Mouse (Mus musculus) MEL (cell line): ENCODE data around the gene Scamp4. TPM values are rescaled to one million over a fixed set of nuclear protein-coding genes. Genes with fewer than 3 reads are reported as not detected.

ENCODE experiments used
- DNase-seq: peaks from one replicate; pipeline ENCODE4 v3.0.0; 2011; ENCODE audit warnings: low read depth, low spot score
- H3K27ac ChIP-seq: 2 replicates; pipeline ENCODE4 v1.5.1; 2012; ENCODE audit warnings: low read depth, mild to moderate bottlenecking, control low read depth, low read length, moderate library complexity; ENCODE audit not compliant: control insufficient read depth
- H3K27me3 ChIP-seq, 2 experiments: fragments of 150-350 bp in 1 of 2; sonication (generic) in 1 of 2; 2 replicates each; pipeline ENCODE4 v1.6.1; 2012; ENCODE audit warnings: low read length in 2 of 2, mild to moderate bottlenecking in 2 of 2, improper control_type of control experiment in 1 of 2, moderate library complexity in 1 of 2; ENCODE audit not compliant: insufficient read depth in 2 of 2, control insufficient read depth in 1 of 2
- H3K36me3 ChIP-seq, 2 experiments: 2 replicates each; pipeline ENCODE4 v1.6.1; 2012 to 2014; ENCODE audit warnings: low read length in 2 of 2, improper control_type of control experiment in 1 of 2, inconsistent platforms in 1 of 2, mild to moderate bottlenecking in 1 of 2; ENCODE audit not compliant: insufficient read depth in 2 of 2, control insufficient read depth in 1 of 2
- H3K4me1 ChIP-seq, 2 experiments: fragments of 150-350 bp in 1 of 2; sonication (generic) in 1 of 2; 2 replicates each; pipeline ENCODE4 v1.6.1; 2012; ENCODE audit warnings: low read length in 2 of 2, improper control_type of control experiment in 1 of 2, mild to moderate bottlenecking in 1 of 2; ENCODE audit not compliant: insufficient read depth in 2 of 2, control insufficient read depth in 1 of 2
- H3K4me3 ChIP-seq, 2 experiments: fragments of 150-350 bp in 1 of 2; sonication (generic) in 1 of 2; 2 replicates each; pipeline ENCODE4 v1.5.1; 2012; ENCODE audit warnings: low read depth in 2 of 2, low read length in 2 of 2, mild to moderate bottlenecking in 2 of 2, moderate library complexity in 2 of 2, control low read depth in 1 of 2, improper control_type of control experiment in 1 of 2; ENCODE audit not compliant: control insufficient read depth in 1 of 2, insufficient read depth in 1 of 2
- H3K79me2 ChIP-seq: 2 replicates; pipeline ENCODE4 v1.6.1; 2012; ENCODE audit warnings: mild to moderate bottlenecking, low read length, moderate library complexity; ENCODE audit not compliant: control insufficient read depth, poor library complexity, insufficient read depth
- H3K9ac ChIP-seq: 2 replicates; pipeline ENCODE4 v1.6.1; 2012; ENCODE audit warnings: low read depth, mild to moderate bottlenecking, control low read depth, low read length, moderate library complexity; ENCODE audit not compliant: control insufficient read depth, poor library complexity, severe bottlenecking
- H3K9me3 ChIP-seq: fragments of 150-350 bp; sonication (generic); replicated peaks from 2 replicates; pipeline ENCODE4 v1.6.1; 2012; ENCODE audit warnings: mild to moderate bottlenecking, low read length, improper control_type of control experiment, moderate library complexity; ENCODE audit not compliant: insufficient read depth
- BHLHE40 ChIP-seq: IDR thresholded peaks from 2 replicates; pipeline ENCODE4 v1.6.1; 2012; ENCODE audit warnings: low read depth, mild to moderate bottlenecking, inconsistent platforms, low read length, improper control_type of control experiment, borderline replicate concordance
- CHD2 ChIP-seq: IDR thresholded peaks from 2 replicates; pipeline ENCODE4 v1.6.1; 2011; ENCODE audit warnings: low read length, improper control_type of control experiment
- CTCF ChIP-seq, 3 experiments: IDR thresholded peaks in 2 of 3; conservative IDR thresholded peaks in 1 of 3; 2 replicates each; pipeline ENCODE4 v1.5.1; 2011 to 2012; ENCODE audit warnings: low read length in 3 of 3, low read depth in 2 of 3, mild to moderate bottlenecking in 2 of 3, improper control_type of control experiment in 1 of 3, inconsistent platforms in 1 of 3, mixed read lengths in 1 of 3, moderate library complexity in 1 of 3; ENCODE audit not compliant: control insufficient read depth in 1 of 3, insufficient read depth in 1 of 3, poor library complexity in 1 of 3, severe bottlenecking in 1 of 3
- E2F4 ChIP-seq: IDR thresholded peaks from 2 replicates; pipeline ENCODE4 v1.6.1; 2011; ENCODE audit warnings: low read depth, low read length, improper control_type of control experiment, borderline replicate concordance
- ELF1 ChIP-seq: IDR thresholded peaks from 2 replicates; pipeline ENCODE4 v1.6.1; 2014; ENCODE audit warnings: low read depth, mild to moderate bottlenecking, inconsistent platforms, low read length, improper control_type of control experiment, moderate library complexity
- EP300 ChIP-seq, 2 experiments: IDR thresholded peaks; 2 replicates each; pipeline ENCODE4 v1.6.1; 2011; ENCODE audit warnings: improper control_type of control experiment in 2 of 2, low read length in 2 of 2, low read depth in 1 of 2, mild to moderate bottlenecking in 1 of 2
- ETS1 ChIP-seq: IDR thresholded peaks from 2 replicates; pipeline ENCODE4 v1.6.1; 2012; ENCODE audit warnings: low read depth, mild to moderate bottlenecking, inconsistent platforms, low read length, improper control_type of control experiment, moderate library complexity
- GATA1 ChIP-seq: IDR thresholded peaks from 2 replicates; pipeline ENCODE4 v1.6.1; 2011; ENCODE audit warnings: low read depth, low read length, improper control_type of control experiment
- HCFC1 ChIP-seq: IDR thresholded peaks from 2 replicates; pipeline ENCODE4 v1.6.1; 2012; ENCODE audit warnings: low read depth, mild to moderate bottlenecking, inconsistent platforms, low read length, improper control_type of control experiment, moderate library complexity
- JUND ChIP-seq: IDR thresholded peaks from 2 replicates; pipeline ENCODE4 v1.6.1; 2011; ENCODE audit warnings: low read depth, mild to moderate bottlenecking, improper control_type of control experiment, low read length
- KAT2A ChIP-seq: conservative IDR thresholded peaks from 2 replicates; pipeline ENCODE4 v1.6.1; 2012; ENCODE audit warnings: low read depth, low read length, improper control_type of control experiment, inconsistent platforms
- MAFK ChIP-seq: IDR thresholded peaks from 2 replicates; pipeline ENCODE4 v1.6.1; 2011; ENCODE audit warnings: low read depth, mild to moderate bottlenecking, low read length, improper control_type of control experiment, borderline replicate concordance
- MAX ChIP-seq: IDR thresholded peaks from 2 replicates; pipeline ENCODE4 v1.6.1; 2011; ENCODE audit warnings: low read length, improper control_type of control experiment
- MAZ ChIP-seq: IDR thresholded peaks from 2 replicates; pipeline ENCODE4 v1.6.1; 2012; ENCODE audit warnings: low read depth, mild to moderate bottlenecking, inconsistent platforms, low read length, improper control_type of control experiment
- MEF2A ChIP-seq: IDR thresholded peaks from 2 replicates; pipeline ENCODE4 v1.6.1; 2014; ENCODE audit warnings: low read depth, mild to moderate bottlenecking, inconsistent platforms, low read length, improper control_type of control experiment; ENCODE audit not compliant: poor library complexity, insufficient replicate concordance, severe bottlenecking; ENCODE audit errors: extremely low read depth
- MXI1 ChIP-seq: IDR thresholded peaks from 2 replicates; pipeline ENCODE4 v1.6.1; 2011; ENCODE audit warnings: mild to moderate bottlenecking, low read depth, low read length, improper control_type of control experiment
- MYB ChIP-seq: IDR thresholded peaks from 2 replicates; pipeline ENCODE4 v1.6.1; 2011; ENCODE audit warnings: mild to moderate bottlenecking, low read depth, low read length, improper control_type of control experiment
- MYC ChIP-seq: IDR thresholded peaks from 2 replicates; pipeline ENCODE4 v1.6.1; 2011; ENCODE audit warnings: low read depth, mild to moderate bottlenecking, low read length, improper control_type of control experiment, moderate library complexity
- NELFE ChIP-seq: IDR thresholded peaks from 2 replicates; pipeline ENCODE4 v1.6.1; 2011; ENCODE audit warnings: low read depth, low read length, improper control_type of control experiment
- NRF1 ChIP-seq: IDR thresholded peaks from 2 replicates; pipeline ENCODE4 v1.6.1; 2014; ENCODE audit warnings: low read depth, mild to moderate bottlenecking, inconsistent platforms, low read length, improper control_type of control experiment, moderate library complexity; ENCODE audit not compliant: poor library complexity, insufficient read depth, severe bottlenecking
- POLR2A ChIP-seq, 2 experiments: IDR thresholded peaks; 2 replicates each; pipeline ENCODE4 v1.6.1; 2011 to 2012; ENCODE audit warnings: low read length in 2 of 2, mild to moderate bottlenecking in 2 of 2, control low read depth in 1 of 2, improper control_type of control experiment in 1 of 2, low read depth in 1 of 2, moderate library complexity in 1 of 2; ENCODE audit not compliant: control insufficient read depth in 1 of 2, insufficient read depth in 1 of 2, poor library complexity in 1 of 2
- POLR2AphosphoS2 ChIP-seq: IDR thresholded peaks from 2 replicates; pipeline ENCODE4 v1.6.1; 2011; ENCODE audit warnings: low read length, improper control_type of control experiment
- POLR2AphosphoS5 ChIP-seq: IDR thresholded peaks from 2 replicates; pipeline ENCODE4 v1.6.1; 2012; ENCODE audit warnings: low read depth, borderline replicate concordance, mild to moderate bottlenecking, inconsistent platforms, low read length, moderate library complexity, mixed read lengths
- RAD21 ChIP-seq: IDR thresholded peaks from 2 replicates; pipeline ENCODE4 v1.6.1; 2011; ENCODE audit warnings: mild to moderate bottlenecking, low read depth, low read length, improper control_type of control experiment
- RCOR1 ChIP-seq: IDR thresholded peaks from 2 replicates; pipeline ENCODE4 v1.6.1; 2012; ENCODE audit warnings: low read depth, mild to moderate bottlenecking, inconsistent platforms, low read length, improper control_type of control experiment
- SIN3A ChIP-seq: IDR thresholded peaks from 2 replicates; pipeline ENCODE4 v1.6.1; 2012; ENCODE audit warnings: low read length, improper control_type of control experiment, inconsistent platforms
- SMC3 ChIP-seq: IDR thresholded peaks from 2 replicates; pipeline ENCODE4 v1.6.1; 2011; ENCODE audit warnings: low read depth, low read length, improper control_type of control experiment
- TAL1 ChIP-seq: IDR thresholded peaks from 2 replicates; pipeline ENCODE4 v1.6.1; 2012; ENCODE audit warnings: mild to moderate bottlenecking, inconsistent platforms, low read length, moderate library complexity, mixed read lengths
- TBP ChIP-seq: IDR thresholded peaks from 2 replicates; pipeline ENCODE4 v1.8.0; 2011; ENCODE audit warnings: low read depth, low read length, improper control_type of control experiment
- TCF12 ChIP-seq: IDR thresholded peaks from 2 replicates; pipeline ENCODE4 v1.6.1; 2014; ENCODE audit warnings: low read depth, mild to moderate bottlenecking, inconsistent platforms, low read length, improper control_type of control experiment, moderate library complexity
- USF1 ChIP-seq: IDR thresholded peaks from 2 replicates; pipeline ENCODE4 v1.6.1; 2014; ENCODE audit warnings: low read depth, mild to moderate bottlenecking, inconsistent platforms, low read length, improper control_type of control experiment, moderate library complexity
- USF2 ChIP-seq, 2 experiments: IDR thresholded peaks; 2 replicates each; pipeline ENCODE4 v1.6.1; 2011 to 2012; ENCODE audit warnings: improper control_type of control experiment in 2 of 2, low read length in 2 of 2, borderline replicate concordance in 1 of 2, inconsistent platforms in 1 of 2, low read depth in 1 of 2, mild to moderate bottlenecking in 1 of 2; ENCODE audit not compliant: insufficient read depth in 1 of 2
- ZC3H11A ChIP-seq: IDR thresholded peaks from 2 replicates; pipeline ENCODE4 v1.6.1; 2012; ENCODE audit warnings: low read depth, mild to moderate bottlenecking, inconsistent platforms, low read length, improper control_type of control experiment
- ZKSCAN1 ChIP-seq: IDR thresholded peaks from 2 replicates; pipeline ENCODE4 v1.6.1; 2012; ENCODE audit warnings: low read depth, mild to moderate bottlenecking, inconsistent platforms, low read length, improper control_type of control experiment, moderate library complexity
- ZMIZ1 ChIP-seq: IDR thresholded peaks from 2 replicates; pipeline ENCODE4 v1.6.1; 2012; ENCODE audit warnings: low read depth, mild to moderate bottlenecking, inconsistent platforms, low read length, improper control_type of control experiment, moderate library complexity
- ZNF384 ChIP-seq: IDR thresholded peaks from 2 replicates; pipeline ENCODE4 v1.6.1; 2012; ENCODE audit warnings: low read depth, mild to moderate bottlenecking, inconsistent platforms, low read length, improper control_type of control experiment
- polyA plus RNA-seq, 2 experiments: library from polyadenylated mRNA; stranded (reverse) in 1 of 2; unstranded in 1 of 2; fragments of >175 nt in 1 of 2; fragments of >200 nt in 1 of 2; gene quantifications; 2 replicates each; pipeline versions ENCODE4 v1.2.1 to v1.2.4; 2012; ENCODE audit warnings: low replicate concordance in 2 of 2, low read depth in 1 of 2; ENCODE audit not compliant: insufficient read length in 2 of 2, insufficient read depth in 1 of 2, missing spikeins in 1 of 2
- total RNA-seq: library from RNA; depleted of rRNA; stranded (reverse); fragments of 300-350 nt; gene quantifications from 2 replicates; pipeline ENCODE4 v1.2.3, GENCODE M21; 2012; rRNA removed

The Scamp4 gene
- total RNA-seq (34.2 and 36.5 TPM in 2 replicates), polyA plus RNA-seq (100 to 1,000 TPM in 1 of 2 experiments, not detected in 1; 140 TPM)

GRCm38 (mm10) chr10:80602698-80603325 lies at the start of gene Scamp4, which contains the start of gene Adat3:
TSS of gene Scamp4 (plus strand) at chr10:80602872.
TSS of gene Adat3 (plus strand) at chr10:80602880.
- DNase-seq: peak; percentile 98
- H3K27me3 ChIP-seq: no peaks in the 10 kb centered on the region
- TF ChIP-seq EP300 (IDR thresholded peaks at IDR 0.05; ENCODE audit: low read depth in 1 of 2, low read length in 2 of 2) (peak; percentile 35 to 75; a peak in 3 of 4 replicates), GATA1 (peak; percentile 76), CHD2 (no peak), RCOR1 (peak; percentile 96), ETS1 (peak; percentile 94), ZMIZ1 (peak; percentile 85), RAD21 (no peak), NRF1 (peak; percentile 86), POLR2AphosphoS2 (peak; percentile 94), NELFE (peak; percentile 94), MEF2A (no peak), E2F4 (no peak), MAX (peak; percentile 80), POLR2A (IDR thresholded peaks at IDR 0.05; ENCODE audit: control insufficient read depth in 1 of 2, insufficient read depth in 1 of 2, low read depth in 1 of 2, low read length in 2 of 2, poor library complexity in 1 of 2) (peak; percentile 82 to 94), ELF1 (peak; percentile 91), MAFK (no peak), POLR2AphosphoS5 (no peak), TBP (peak; percentile 79), TAL1 (peak; percentile 63), ZKSCAN1 (no peak), ZC3H11A (no peak), SMC3 (no peak), USF2 (IDR thresholded peaks at IDR 0.05; ENCODE audit: borderline replicate concordance in 1 of 2, insufficient read depth in 1 of 2, low read depth in 1 of 2, low read length in 2 of 2) (no peak), MXI1 (peak; percentile 97), MYB (peak; percentile 72), ZNF384 (no peak), USF1 (0 out of 2 replicates have a peak, but pooled peaks have one; percentile 27), TCF12 (peak; percentile 81), JUND (no peak), KAT2A (peak; percentile 69; the same call in 1 of the 2 replicates), SIN3A (peak; percentile 95), HCFC1 (peak; percentile 91), BHLHE40 (peak; percentile 80; the same call in 1 of the 2 replicates), CTCF (IDR thresholded peaks at IDR 0.05 in 2 of 3, conservative IDR thresholded peaks at IDR 0.05 in 1 of 3; ENCODE audit: control insufficient read depth in 1 of 3, insufficient read depth in 1 of 3, low read depth in 2 of 3, low read length in 3 of 3, poor library complexity in 1 of 3, severe bottlenecking in 1 of 3) (no peak), MYC (peak; percentile 92), MAZ (peak; percentile 51; the same call in 1 of the 2 replicates)
- peak within 1 kb of the TSS; percentile 90 for H3K27ac ChIP-seq
- peak within 1 kb of the TSS; percentile 78 to 91 for H3K4me3 ChIP-seq
- H3K36me3 ChIP-seq: peaks cover 0 to 15% of the 10 kb centered on the region in 2 experiments; a peak in 2 of 4 replicates
- peak within 1 kb of the TSS; percentile 92 for H3K9ac ChIP-seq
- H3K9me3 ChIP-seq: no peaks in the 10 kb centered on the region
- peaks cover 37% of the 10 kb centered on the region for H3K79me2 ChIP-seq
- peaks cover 8 to 17% of the 10 kb centered on the region in 2 experiments for H3K4me1 ChIP-seq
